Mouse (Mus musculus) G1E (cell line): ENCODE measurements around the gene Slc35b2.

Experiments
- CTCF ChIP-seq: IDR thresholded peaks from 2 replicates; pipeline ENCODE4 v1.5.1; 2012; ENCODE audit warnings: low read depth, low read length, inconsistent platforms, mixed read lengths
- GATA1 ChIP-seq: IDR thresholded peaks from 2 replicates; pipeline ENCODE4 v1.6.1; 2012; ENCODE audit warnings: borderline replicate concordance, low read length, inconsistent platforms, mixed read lengths
- GATA2 ChIP-seq: IDR thresholded peaks from 2 replicates; pipeline ENCODE4 v1.6.1; 2012; ENCODE audit warnings: low read depth, low read length, inconsistent platforms, borderline replicate concordance
- POLR2AphosphoS5 ChIP-seq: IDR thresholded peaks from 2 replicates; pipeline ENCODE4 v1.6.1; 2012; ENCODE audit warnings: low read depth, low read length, inconsistent platforms; ENCODE audit not compliant: insufficient replicate concordance
- TAL1 ChIP-seq: conservative IDR thresholded peaks from 2 replicates; pipeline ENCODE4 v1.6.1; 2012; ENCODE audit warnings: low read depth, low read length, inconsistent platforms, mixed read lengths

GRCm38 (mm10) chr17:45545278-45545961 is 18.3 kb upstream of the Slc35b2 start:
- no peak for TF ChIP-seq CTCF
- no peak for TF ChIP-seq GATA2
- TF ChIP-seq GATA1 = no peak
- TF ChIP-seq POLR2AphosphoS5 = no peak
- no peak for TF ChIP-seq TAL1
